Mouse (Mus musculus) Patski (cell line): Measurements from ENCODE around the gene Abr. TPM values are rescaled to one million over a fixed set of nuclear protein-coding genes. Genes with fewer than 3 reads are reported as not detected.

Experiments used
- ATAC-seq: fragments of 100-300 bp; one replicate; pipeline ENCODE4 v1.8.0; 2021
- CTCF ChIA-PET: fragments of 350-600 bp; sonication (Branson Sonifier 250); formaldehyde crosslinking; loops from one replicate; lab custom pipeline; 2022; ENCODE audit warnings: inconsistent platforms; lab: Charles Lee
- POLR2A ChIA-PET: fragments of 350-600 bp; sonication (Branson Sonifier 250); formaldehyde crosslinking; loops from one replicate; lab custom pipeline; 2022; ENCODE audit warnings: antibody characterized with exemption, inconsistent platforms; lab: Charles Lee
- DNase-seq: peaks from one replicate; pipeline ENCODE4 v3.0.0-alpha.2; 2011; ENCODE audit warnings: low read depth, low spot score
- H3K27me3 ChIP-seq: fragments of 371-371 bp; one replicate; pipeline ENCODE4 v1.5.1; 2021
- CTCF ChIP-seq: fragments of 100-300 bp; IDR thresholded peaks from one replicate; pipeline ENCODE4 v1.5.1; 2021
- in situ Hi-C: fragments of 300-500 bp; cut with MboI; formaldehyde crosslinking; loops from 3 replicates; pipeline ENCODE4 v1.11.1; 2018; ENCODE audit warnings: low pct_unique_long_range_greater_than_20kb, mixed read lengths
- polyA plus RNA-seq: library from polyadenylated mRNA; unstranded; gene quantifications from one replicate; pipeline ENCODE4 v1.2.3, GENCODE M21; 2021

Gene Abr
- polyA plus RNA-seq, 1 experiment from 2014 or later, result 136 TPM

DNA sequence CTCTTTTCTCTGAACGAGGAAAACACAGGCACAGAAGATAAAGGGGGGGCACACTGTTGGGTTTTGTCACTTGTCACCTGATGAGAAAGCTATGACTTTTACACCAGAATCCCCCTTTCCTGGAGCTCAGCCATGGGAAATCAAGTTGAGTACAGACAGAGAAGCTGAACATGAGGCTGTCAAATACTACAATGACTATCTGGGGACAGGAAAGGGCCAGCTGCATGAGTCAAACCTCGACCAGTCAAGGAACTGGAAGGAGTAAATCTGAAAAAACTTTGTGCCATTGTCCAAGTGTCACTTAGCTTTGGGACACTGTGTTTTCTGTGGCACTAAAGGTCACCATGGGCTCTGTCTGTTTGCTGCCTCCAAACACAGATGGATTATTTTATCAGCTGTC is 22.9 kb downstream of the Abr start:
- POLR2A ChIA-PET, result interaction anchor here (0.6 kb wide), 1 partner anchor 1703 kb away, joined by 4 read pairs; no protein-coding TSS in a partner anchor
- in situ Hi-C loops, result no loop called here
- no peaks in the 10 kb centered on the region for H3K27me3 ChIP-seq
- ATAC-seq (no peak), DNase-seq (no peak)
- CTCF ChIA-PET, result interaction anchor here (1.3 to 1.5 kb wide), 2 partner anchors 8 to 19 kb away, joined by 3 to 5 read pairs; no protein-coding TSS in a partner anchor
- TF ChIP-seq CTCF, result no peak

DNA sequence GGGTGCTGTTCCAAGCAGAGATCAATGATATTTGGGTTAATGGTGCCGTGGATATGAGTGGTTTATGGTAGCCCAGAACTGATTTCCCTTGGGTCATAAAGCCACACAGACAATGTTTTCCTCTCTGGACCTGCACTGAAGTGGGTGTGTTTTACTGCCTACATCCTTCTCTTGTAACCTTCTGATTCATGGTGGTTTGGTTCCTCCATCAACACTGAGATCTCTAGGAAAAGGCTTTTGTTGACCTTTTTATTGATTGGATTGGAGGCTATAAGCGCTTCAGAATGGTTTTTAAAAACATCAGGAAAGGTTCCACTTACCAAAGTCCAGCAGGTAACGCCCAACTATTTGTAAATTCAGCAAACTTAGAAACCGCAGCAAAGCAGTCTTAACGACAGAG is 23.4 kb downstream of the Abr start:
- no peak for TF ChIP-seq CTCF
- POLR2A ChIA-PET, result no interaction called here
- no peaks in the 10 kb centered on the region for H3K27me3 ChIP-seq
- CTCF ChIA-PET, result interaction anchor here (1.3 to 1.5 kb wide), 2 partner anchors 9 to 20 kb away, joined by 3 to 5 read pairs; no protein-coding TSS in a partner anchor
- DNase-seq, result no peak
- no peak for ATAC-seq
- in situ Hi-C loops, result no loop called here

DNA sequence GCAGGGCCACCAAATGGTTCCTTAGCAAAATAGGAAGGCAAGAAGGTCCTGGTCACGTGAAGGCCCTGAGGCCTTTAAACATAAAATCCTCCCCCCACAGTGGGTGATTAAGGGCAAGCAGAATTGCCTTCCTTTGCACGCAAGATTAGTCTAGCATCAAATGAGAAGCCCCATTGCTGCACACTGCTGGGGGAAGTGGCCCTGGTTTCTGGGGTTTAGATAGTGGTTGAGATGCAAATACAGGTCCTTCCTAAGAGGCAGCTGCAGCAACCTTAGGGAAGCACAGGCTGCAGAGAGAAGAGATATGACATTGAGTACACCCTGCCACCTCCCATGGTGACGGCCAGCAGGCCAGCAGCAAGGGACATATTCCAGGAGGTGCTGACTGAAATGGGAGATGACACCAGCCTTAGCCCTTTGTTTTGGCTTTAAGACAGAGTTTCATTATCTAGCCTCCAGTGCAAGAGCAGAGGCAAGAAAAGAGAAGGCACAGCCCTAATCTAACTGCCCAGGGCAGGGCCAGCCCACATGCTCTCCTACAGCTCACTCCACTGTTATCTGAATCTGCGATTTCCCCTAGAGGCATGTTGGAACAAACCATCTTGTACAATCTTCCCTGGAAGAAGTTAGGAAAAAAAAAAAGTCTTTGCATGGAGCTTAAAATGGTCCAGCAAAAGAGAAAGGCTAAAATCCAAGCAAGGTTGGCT is 28.3 kb downstream of the Abr start:
- ChIA-PET CTCF (interaction anchor here (1.0 to 1.5 kb wide), 2 partner anchors 11 to 69 kb away, joined by 3 to 9 read pairs; no protein-coding TSS in a partner anchor), POLR2A (no interaction called here)
- no peaks in the 10 kb centered on the region for H3K27me3 ChIP-seq
- in situ Hi-C loops, result no loop called here
- DNase-seq (no peak), ATAC-seq (no peak)
- no peak for TF ChIP-seq CTCF

DNA sequence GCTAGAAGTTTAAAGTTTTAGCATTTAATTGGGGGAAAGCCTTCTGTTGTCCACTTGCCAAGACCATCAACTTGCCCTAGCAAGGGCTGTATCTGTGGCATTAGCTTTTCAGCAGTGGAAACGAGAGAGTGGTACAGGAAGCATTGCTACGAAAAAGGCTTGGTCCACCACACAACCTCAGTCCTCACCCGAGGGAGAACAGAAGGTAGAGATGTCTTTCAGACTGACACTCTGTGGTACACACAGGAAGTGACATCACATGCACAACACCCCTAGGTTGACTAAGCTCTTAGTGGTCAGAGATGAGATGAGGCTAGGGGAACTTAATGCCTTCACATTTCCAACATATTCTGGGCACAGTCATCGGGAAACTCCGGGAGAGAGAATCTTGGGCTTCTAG is 32.4 kb downstream of the Abr start:
- ChIA-PET POLR2A (interaction anchor here (1.4 kb wide), 1 partner anchor 33 kb away, joined by 3 read pairs; no protein-coding TSS in a partner anchor), CTCF (interaction anchor here (0.6 to 3.2 kb wide), 6 partner anchors 12 to 64 kb away, joined by 3 to 15 read pairs (median 5); partner anchors contain the start of gene Abr)
- no peaks in the 10 kb centered on the region for H3K27me3 ChIP-seq
- DNase-seq (peak; percentile 41), ATAC-seq (no peak)
- in situ Hi-C loops, result loop anchor here (5.0 to 10.0 kb wide), 2 partner anchors 33 to 55 kb away; partner anchors contain the start of gene Abr
- TF ChIP-seq CTCF, result no peak

DNA sequence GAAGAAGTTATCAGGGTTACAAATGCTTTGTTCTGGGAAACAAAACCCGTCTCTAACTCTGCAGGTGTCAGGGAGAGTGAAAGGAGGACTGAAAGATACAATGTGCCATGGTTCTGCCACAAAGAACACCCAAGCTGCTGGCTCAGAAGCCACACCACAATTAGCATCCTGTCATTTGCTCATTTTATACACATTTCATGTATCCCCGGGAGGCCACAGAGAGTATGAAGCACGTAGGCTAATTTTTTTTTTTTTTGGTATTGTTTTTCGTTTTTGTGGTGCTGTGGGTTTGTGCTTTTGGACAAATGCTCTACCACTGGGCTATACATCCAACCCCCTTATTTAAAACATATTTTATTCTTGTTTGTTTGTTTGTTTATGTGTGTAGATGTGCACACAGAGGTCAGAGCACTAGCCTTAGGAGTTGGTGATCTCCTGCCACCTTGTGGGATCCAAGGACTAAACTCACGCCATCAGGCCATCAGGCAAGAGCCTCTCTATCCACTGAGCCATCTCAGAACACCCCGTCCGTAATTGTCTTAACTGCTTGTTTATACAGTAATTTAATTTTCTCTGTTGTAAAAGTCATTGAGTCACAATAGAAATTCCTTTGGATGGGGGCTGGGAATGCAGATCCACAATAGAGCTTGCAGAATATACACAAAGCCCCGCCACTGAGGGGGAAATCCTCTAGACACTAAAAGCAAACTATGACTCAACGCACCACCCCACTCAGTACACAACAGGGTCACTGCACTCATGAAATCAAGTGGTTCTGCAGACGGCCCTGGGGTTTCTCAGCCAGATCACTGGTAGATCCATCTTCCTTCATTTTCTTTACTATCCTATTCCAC is 33.3 kb downstream of the Abr start:
- CTCF ChIA-PET, result interaction anchor here (0.6 to 3.2 kb wide), 7 partner anchors 11 to 63 kb away, joined by 3 to 15 read pairs (median 5); partner anchors contain the start of gene Abr
- peak; percentile 60 for TF ChIP-seq CTCF

DNA sequence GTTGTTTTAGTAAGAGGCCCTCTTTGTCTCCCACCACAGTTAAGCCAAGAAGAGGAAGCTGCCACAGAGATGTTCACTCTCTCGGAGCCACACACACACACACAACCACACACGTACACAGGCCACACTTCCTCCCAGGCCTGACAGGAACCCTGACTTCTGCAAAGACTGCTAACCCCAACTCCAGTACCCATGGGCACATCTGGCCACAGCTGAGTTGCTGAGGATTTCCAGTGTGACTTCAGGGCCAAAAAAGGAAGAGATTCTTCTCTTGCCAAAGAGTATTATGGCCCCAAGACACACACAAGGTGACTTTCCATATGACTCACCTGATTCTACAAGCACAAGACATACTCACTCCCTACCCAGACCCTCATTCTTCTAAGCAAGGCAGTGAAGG is 34.1 kb downstream of the Abr start:
- ChIA-PET POLR2A (interaction anchor here (0.7 to 2.2 kb wide), 5 partner anchors 26 to 1179 kb away, joined by 3 to 6 read pairs (median 3); partner anchors contain the start of gene Abr), CTCF (interaction anchor here (1.2 to 3.2 kb wide), 5 partner anchors 31 to 58 kb away, joined by 3 to 15 read pairs (median 5); no protein-coding TSS in a partner anchor)
- in situ Hi-C loops, result loop anchor here (5.0 to 10.0 kb wide), 2 partner anchors 34 to 57 kb away; partner anchors contain the start of gene Abr
- peak; percentile 3 for ATAC-seq
- no peaks in the 10 kb centered on the region for H3K27me3 ChIP-seq
- TF ChIP-seq CTCF, result no peak
- no peak for DNase-seq

More for the DNA sequence above, 33.3 kb downstream of the Abr start:
- H3K27me3 ChIP-seq, result no peaks in the 10 kb centered on the region
- ATAC-seq (peak; percentile 14), DNase-seq (peak; percentile 92)
- in situ Hi-C loops, result loop anchor here (5.0 to 10.0 kb wide), 2 partner anchors 33 to 56 kb away; partner anchors contain the start of gene Abr
- POLR2A ChIA-PET, result interaction anchor here (0.7 to 2.2 kb wide), 4 partner anchors 34 to 79 kb away, joined by 3 to 6 read pairs (median 3); partner anchors contain the start of gene Abr

DNA sequence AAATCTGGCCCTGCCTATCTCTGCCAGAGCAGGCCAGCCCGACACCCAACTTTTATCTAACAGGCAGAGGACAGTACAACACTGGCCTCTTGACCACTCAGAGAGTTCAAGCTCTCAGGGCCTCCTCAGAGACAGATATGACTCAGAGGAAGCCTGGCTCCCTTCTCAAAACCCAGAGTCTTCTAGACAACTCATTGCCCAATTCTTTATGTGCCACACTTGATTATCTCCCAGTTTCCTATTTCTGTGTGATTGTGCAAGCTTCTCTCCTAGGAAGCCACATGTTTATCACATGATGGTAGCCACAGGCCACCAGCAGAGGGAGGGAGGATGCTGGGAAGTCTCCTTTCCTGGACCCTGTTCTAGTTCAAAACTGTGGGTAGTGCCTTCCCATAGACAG is 34.8 kb downstream of the Abr start:
- ATAC-seq (peak; percentile 83), DNase-seq (peak; percentile 95)
- CTCF ChIA-PET, result interaction anchor here (1.2 to 3.2 kb wide), 6 partner anchors 9 to 61 kb away, joined by 3 to 15 read pairs (median 4); no protein-coding TSS in a partner anchor
- POLR2A ChIA-PET, result interaction anchor here (0.7 to 2.2 kb wide), 5 partner anchors 25 to 1180 kb away, joined by 3 to 6 read pairs (median 3); partner anchors contain the start of gene Abr
- H3K27me3 ChIP-seq, result no peaks in the 10 kb centered on the region
- TF ChIP-seq CTCF, result peak; percentile 44
- in situ Hi-C loops, result loop anchor here (5.0 to 10.0 kb wide), 2 partner anchors 35 to 57 kb away; partner anchors contain the start of gene Abr

DNA sequence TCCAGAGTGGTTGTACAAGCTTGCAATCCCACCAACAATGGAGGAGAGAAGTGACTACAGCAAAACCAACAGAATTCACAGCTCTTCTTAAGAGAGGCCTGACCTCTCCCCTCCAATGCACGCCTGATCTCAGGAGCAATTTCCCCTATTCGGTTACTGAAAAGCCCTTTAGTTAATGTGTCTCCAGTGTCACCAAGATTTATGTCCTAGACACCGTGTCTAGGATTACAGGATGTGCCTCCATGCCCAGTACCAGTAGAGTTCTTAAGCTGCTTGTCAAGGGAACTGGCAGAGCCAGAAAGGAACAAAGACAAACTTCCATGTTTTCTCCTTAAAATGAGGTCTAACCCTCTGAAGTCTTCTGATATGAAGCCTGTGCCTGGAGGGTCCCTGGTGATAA is 36.0 kb downstream of the Abr start:
- in situ Hi-C loops, result loop anchor here (5.0 to 10.0 kb wide), 2 partner anchors 36 to 59 kb away; partner anchors contain the start of gene Abr
- CTCF ChIA-PET, result interaction anchor here (0.8 to 2.1 kb wide), 7 partner anchors 8 to 60 kb away, joined by 3 to 10 read pairs (median 3); no protein-coding TSS in a partner anchor
- ATAC-seq (peak; percentile 26), DNase-seq (peak; percentile 68)
- no peaks in the 10 kb centered on the region for H3K27me3 ChIP-seq
- no peak for TF ChIP-seq CTCF
- POLR2A ChIA-PET, result interaction anchor here (0.6 to 1.6 kb wide), 2 partner anchors 40 to 65 kb away, joined by 4 read pairs; no protein-coding TSS in a partner anchor

DNA sequence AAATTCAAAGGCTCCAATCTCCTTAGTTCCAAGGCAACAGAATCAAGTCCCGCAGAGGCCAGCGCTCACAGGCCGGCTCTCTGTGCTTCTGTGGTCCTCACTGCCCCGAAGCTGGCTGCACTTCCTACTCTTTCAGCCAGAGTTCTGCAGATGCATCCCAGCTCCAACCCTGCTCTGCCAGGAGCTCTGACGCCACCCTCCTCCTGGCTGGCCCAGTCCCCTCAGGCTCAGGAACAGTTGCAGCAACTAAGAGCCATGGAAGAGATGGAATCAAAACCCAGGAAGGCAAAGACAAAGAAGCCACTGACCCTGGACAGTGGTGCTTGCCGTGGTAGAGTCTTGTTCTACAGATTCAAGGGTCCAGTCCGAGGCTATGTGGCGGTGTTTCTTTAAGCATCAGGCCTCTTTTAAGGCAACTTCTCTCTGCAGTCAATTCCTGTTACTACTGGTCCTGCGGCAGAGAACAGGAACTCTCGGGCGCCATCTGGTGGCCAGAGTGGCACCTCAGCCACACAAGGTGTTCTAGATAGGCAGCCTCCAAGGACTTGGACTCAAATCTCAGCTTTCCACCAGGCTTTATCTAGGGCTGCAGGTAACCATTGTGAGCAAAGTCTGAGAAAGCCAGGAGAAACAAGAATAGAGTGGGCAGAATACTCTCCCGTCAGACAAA is 44.4 kb downstream of the Abr start:
- ChIA-PET POLR2A (interaction anchor here (1.4 kb wide), 1 partner anchor 36 kb away, joined by 6 read pairs; no protein-coding TSS in a partner anchor), CTCF (interaction anchor here (0.9 to 2.5 kb wide), 16 partner anchors 9 to 122 kb away, joined by 3 to 12 read pairs (median 6); no protein-coding TSS in a partner anchor)
- ATAC-seq (no peak), DNase-seq (no peak)
- peak; percentile 95 for TF ChIP-seq CTCF
- no peaks in the 10 kb centered on the region for H3K27me3 ChIP-seq
- in situ Hi-C loops, result loop anchor here (10.0 kb wide), 1 partner anchor 53 kb away; no protein-coding TSS in a partner anchor
